Mouse (Mus musculus): ENCODE measurements around the gene Ankrd33b.

DNA sequence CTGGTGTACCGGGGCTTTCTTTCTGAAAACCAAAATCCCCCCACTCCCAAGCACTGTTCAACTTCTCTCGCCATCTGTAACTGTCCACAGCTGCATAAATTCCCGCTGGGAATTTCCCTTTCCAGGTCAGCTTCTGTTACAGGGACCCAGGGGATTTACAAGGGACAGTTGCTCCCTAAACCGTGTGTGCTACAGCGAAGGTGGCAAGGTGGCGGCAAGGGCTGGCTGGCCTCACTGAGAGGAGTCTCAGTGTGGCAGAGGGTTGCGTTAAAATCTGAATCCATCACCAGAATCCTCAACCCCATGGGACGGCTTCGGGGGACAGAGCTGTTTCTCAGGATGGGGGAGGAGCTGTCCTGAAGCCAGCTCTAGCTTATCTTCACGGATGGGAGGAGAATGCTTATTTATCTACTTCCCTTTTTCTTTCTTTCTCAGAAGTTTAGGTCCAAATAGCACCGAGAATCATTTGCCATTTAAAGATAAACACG lies 1.6 kb upstream of the Ankrd33b start:
- no peak for TF ChIP-seq CTCF (IDR thresholded peaks at IDR 0.05; ENCODE audit: low read depth)
- no peak for TF ChIP-seq EP300 (IDR thresholded peaks at IDR 0.05; ENCODE audit: low read depth)

All from heart, postnatal 0 days (tissue).